Mouse (Mus musculus): Measurements from ENCODE around the gene Kcnh6.

Kcnh6 gene

GRCm38 (mm10) chr11:106065073-106065922, 57.4 kb downstream of the Kcnh6 start:
- no peak for DNase-seq

GRCm38 (mm10) chr11:106065923-106066571, 58.1 kb downstream of the Kcnh6 start, which contains the start of gene Taco1:
Gene Taco1, plus strand, starts transcription at chr11:106066061.
- DNase-seq = peak; percentile 96

- peak; percentile 74 for DNase-seq
Observed at GRCm38 (mm10) chr11:106066616-106067015, 58.7 kb downstream of the Kcnh6 start.

GRCm38 (mm10) chr11:106073774-106074173, 65.8 kb downstream of the Kcnh6 start:
- no peak for DNase-seq

GRCm38 (mm10) chr11:106076321-106076720, 68.4 kb downstream of the Kcnh6 start:
- DNase-seq = peak; percentile 73
